Mouse (Mus musculus) CH12.LX (cell line): ENCODE measurements at regions not wholly inside any gene's neighbourhood (a gene's known extent, or its start where the extent isn't known, plus 50 kb on each side); places are given as distances from the start of the nearest gene placed in this dataset.

ENCODE experiments used
- DNase-seq: peaks from one replicate; pipeline ENCODE4 v3.0.0-alpha.2; 2013; ENCODE audit errors: extremely low read depth
- H3K27ac ChIP-seq: 2 replicates; pipeline ENCODE4 v1.5.1; 2012; ENCODE audit warnings: low read depth, mild to moderate bottlenecking, control low read depth, moderate library complexity; ENCODE audit not compliant: insufficient read depth
- H3K27me3 ChIP-seq: replicated peaks from 2 replicates; pipeline ENCODE3; 2012; ENCODE audit warnings: inconsistent platforms
- H3K36me3 ChIP-seq, 2 experiments: replicated peaks in 1 of 2; 2 replicates each; pipeline versions ENCODE3 to v1.6.1; 2012; ENCODE audit warnings: inconsistent platforms in 1 of 2, low read length in 1 of 2, mild to moderate bottlenecking in 1 of 2, mixed read lengths in 1 of 2, moderate library complexity in 1 of 2; ENCODE audit not compliant: control insufficient read depth in 1 of 2, insufficient read depth in 1 of 2
- H3K4me1 ChIP-seq, 2 experiments: 2 replicates each; pipeline ENCODE4 v1.6.1; 2012; ENCODE audit warnings: inconsistent platforms in 1 of 2, moderate library complexity in 1 of 2; ENCODE audit not compliant: insufficient read depth in 2 of 2, control insufficient read depth in 1 of 2
- H3K4me2 ChIP-seq: 2 replicates; pipeline ENCODE4 v1.6.1; 2012; ENCODE audit warnings: low read depth, mild to moderate bottlenecking, control low read depth; ENCODE audit not compliant: poor library complexity, insufficient read depth, severe bottlenecking
- H3K4me3 ChIP-seq, 3 experiments: fragments of 150-350 bp in 1 of 3; sonication (generic) in 1 of 3; replicated peaks in 1 of 3; 2 replicates each; pipeline versions ENCODE3 to v1.5.1; 2011 to 2012; ENCODE audit warnings: low read depth in 2 of 3, low read length in 2 of 3, mild to moderate bottlenecking in 2 of 3, moderate library complexity in 2 of 3, control low read depth in 1 of 3, improper control_type of control experiment in 1 of 3, inconsistent platforms in 1 of 3, mixed read lengths in 1 of 3; ENCODE audit not compliant: poor library complexity in 1 of 3
- H3K79me2 ChIP-seq: replicated peaks from 2 replicates; pipeline ENCODE4 v1.6.1; 2012; ENCODE audit warnings: mild to moderate bottlenecking, moderate library complexity; ENCODE audit not compliant: control insufficient read depth, poor library complexity, insufficient read depth, severe bottlenecking; ENCODE audit errors: extremely low read depth
- H3K9ac ChIP-seq: 2 replicates; pipeline ENCODE4 v1.6.1; 2012; ENCODE audit warnings: low read depth, mild to moderate bottlenecking, control low read depth, moderate library complexity; ENCODE audit not compliant: insufficient read depth
- H3K9me3 ChIP-seq: replicated peaks from 2 replicates; pipeline ENCODE3; 2012; ENCODE audit warnings: low read length, inconsistent platforms, mixed read lengths
- CHD2 ChIP-seq: IDR thresholded peaks from 2 replicates; pipeline ENCODE4 v1.6.1; 2011; ENCODE audit warnings: low read length, improper control_type of control experiment
- ELF1 ChIP-seq: IDR thresholded peaks from 2 replicates; pipeline ENCODE4 v1.6.1; 2014; ENCODE audit warnings: low read depth, mild to moderate bottlenecking, inconsistent platforms, low read length, improper control_type of control experiment
- EP300 ChIP-seq: IDR thresholded peaks from 2 replicates; pipeline ENCODE4 v1.6.1; 2011; ENCODE audit warnings: low read length, improper control_type of control experiment
- ETS1 ChIP-seq: conservative IDR thresholded peaks from 2 replicates; pipeline ENCODE4 v1.6.1; 2012; ENCODE audit warnings: low read depth, mild to moderate bottlenecking, inconsistent platforms, low read length, improper control_type of control experiment, moderate library complexity
- IRF4 ChIP-seq: IDR thresholded peaks from 2 replicates; pipeline ENCODE4 v1.6.1; 2014; ENCODE audit warnings: low read depth, mild to moderate bottlenecking, inconsistent platforms, low read length, improper control_type of control experiment
- MYC ChIP-seq: IDR thresholded peaks from 2 replicates; pipeline ENCODE4 v1.6.1; 2011; ENCODE audit warnings: low read depth, mild to moderate bottlenecking, improper control_type of control experiment, low read length
- NRF1 ChIP-seq: IDR thresholded peaks from 2 replicates; pipeline ENCODE4 v1.6.1; 2014; ENCODE audit warnings: low read depth, mild to moderate bottlenecking, inconsistent platforms, low read length, improper control_type of control experiment, moderate library complexity
- POLR2AphosphoS2 ChIP-seq: IDR thresholded peaks from 2 replicates; pipeline ENCODE4 v1.6.1; 2011; ENCODE audit warnings: low read depth, low read length, improper control_type of control experiment
- RCOR1 ChIP-seq: conservative IDR thresholded peaks from 2 replicates; pipeline ENCODE4 v1.6.1; 2012; ENCODE audit warnings: low read depth, mild to moderate bottlenecking, inconsistent platforms, low read length, improper control_type of control experiment
- TCF12 ChIP-seq: IDR thresholded peaks from 2 replicates; pipeline ENCODE4 v1.6.1; 2014; ENCODE audit warnings: low read depth, mild to moderate bottlenecking, inconsistent platforms, low read length, improper control_type of control experiment
- UBTF ChIP-seq: IDR thresholded peaks from 2 replicates; pipeline ENCODE4 v1.6.1; 2012; ENCODE audit warnings: low read depth, mild to moderate bottlenecking, inconsistent platforms, low read length, improper control_type of control experiment, moderate library complexity
- ZMIZ1 ChIP-seq: IDR thresholded peaks from 2 replicates; pipeline ENCODE4 v1.6.1; 2012; ENCODE audit warnings: low read depth, mild to moderate bottlenecking, inconsistent platforms, low read length, improper control_type of control experiment
- ZNF384 ChIP-seq: IDR thresholded peaks from 2 replicates; pipeline ENCODE4 v1.6.1; 2012; ENCODE audit warnings: low read depth, low read length, improper control_type of control experiment, inconsistent platforms
- dilution Hi-C: fragments of 300-500 bp; cut with MboI; formaldehyde crosslinking; loops from 2 replicates; pipeline ENCODE4 v1.14.3; 2020; ENCODE audit warnings: low sequenced_read_pairs; ENCODE audit not compliant: extremely low pct_unique_long_range_greater_than_20kb, extremely low pct_ligation_motif_present
- in situ Hi-C: fragments of 300-500 bp; cut with MboI; formaldehyde crosslinking; loops from 3 replicates; pipeline ENCODE4 v1.14.3; 2019; ENCODE audit warnings: low sequenced_read_pairs, low pct_ligation_motif_present, low pct_unique_long_range_greater_than_20kb, mixed read lengths

GRCm38 (mm10) chr14:15795698-15796097, 356.9 kb upstream of the Lrrc3b start:
- H3K9ac ChIP-seq = no peak overlapping the region
- H3K27me3 ChIP-seq = no peaks in the 10 kb centered on the region
- H3K27ac ChIP-seq = no peak overlapping the region
- no peaks in the 10 kb centered on the region for H3K36me3 ChIP-seq
- H3K79me2 ChIP-seq = no peaks in the 10 kb centered on the region
- H3K4me1 ChIP-seq = peaks cover 0 to 25% of the 10 kb centered on the region in 2 experiments; a peak in 2 of 4 replicates
- DNase-seq = peak; percentile 50
- H3K4me2 ChIP-seq = peak overlapping the region; percentile 50; the same call in 1 of the 2 replicates
- in situ Hi-C loops (no loop called here), dilution Hi-C loops (no loop called here)
- no peak for TF ChIP-seq ZMIZ1
- TF ChIP-seq RCOR1 = no peak
- no peak for TF ChIP-seq TCF12
- TF ChIP-seq ETS1 = no peak
- TF ChIP-seq MYC = no peak
- no peak for TF ChIP-seq POLR2AphosphoS2
- TF ChIP-seq ZNF384 = peak; percentile 77
- TF ChIP-seq IRF4 = peak; percentile 25; the same call in 1 of the 2 replicates
- no peak for TF ChIP-seq CHD2
- no peak overlapping the region for H3K4me3 ChIP-seq
- H3K9me3 ChIP-seq = no peaks in the 10 kb centered on the region

GRCm38 (mm10) chr14:15797019-15797418, 358.2 kb upstream of the Lrrc3b start:
- no peak overlapping the region for H3K27ac ChIP-seq
- peaks cover 0 to 25% of the 10 kb centered on the region in 2 experiments; a peak in 2 of 4 replicates for H3K4me1 ChIP-seq
- H3K36me3 ChIP-seq = no peaks in the 10 kb centered on the region
- no peaks in the 10 kb centered on the region for H3K79me2 ChIP-seq
- H3K9me3 ChIP-seq = no peaks in the 10 kb centered on the region
- DNase-seq = no peak
- no peak for TF ChIP-seq ELF1
- in situ Hi-C loops (no loop called here), dilution Hi-C loops (no loop called here)
- H3K4me2 ChIP-seq = no peak overlapping the region
- no peak overlapping the region for H3K4me3 ChIP-seq
- no peaks in the 10 kb centered on the region for H3K27me3 ChIP-seq
- no peak overlapping the region for H3K9ac ChIP-seq

- Histone ChIP-seq H3K36me3 (no peaks in the 10 kb centered on the region), H3K79me2 (no peaks in the 10 kb centered on the region), H3K27ac (no peak overlapping the region), H3K27me3 (no peaks in the 10 kb centered on the region), H3K4me2 (no peak overlapping the region), H3K4me3 (no peak overlapping the region), H3K4me1 (no peaks in the 10 kb centered on the region), H3K9ac (no peak overlapping the region), H3K9me3 (no peaks in the 10 kb centered on the region)
- dilution Hi-C loops = no loop called here
- TF ChIP-seq ZNF384 (peak; percentile 44; the same call in 1 of the 2 replicates), UBTF (no peak), NRF1 (no peak), MYC (no peak), EP300 (no peak)
- in situ Hi-C loops = no loop called here
- DNase-seq = no peak
Measured at GRCm38 (mm10) chr14:15801477-15802099, 362.8 kb upstream of the Lrrc3b start.
